Mouse (Mus musculus) heart, embryonic 13.5 days (tissue): ENCODE data around the gene Carmil2. TPM values are rescaled to one million over a fixed set of nuclear protein-coding genes. Genes with fewer than 3 reads are reported as not detected.

Source experiments
- ATAC-seq: fragments of 200-750 bp; cut with Nextera tagmentation; 2 replicates; pipeline ENCODE4 v1.8.0; 2017; ENCODE audit warnings: moderate TSS enrichment; ENCODE audit not compliant: insufficient number of reproducible peaks, low FRiP score, low TSS enrichment; ENCODE audit errors: extremely low read depth
- H3K27ac ChIP-seq: fragments of 300-500 bp; sonication (generic); replicated peaks from 2 replicates; pipeline ENCODE4 v1.5.1; 2015; ENCODE audit warnings: moderate library complexity, mild to moderate bottlenecking, inconsistent platforms
- H3K27me3 ChIP-seq: fragments of 300-500 bp; sonication (generic); replicated peaks from 2 replicates; pipeline ENCODE4 v1.6.1; 2015; ENCODE audit warnings: mild to moderate bottlenecking, inconsistent platforms
- H3K36me3 ChIP-seq: fragments of 300-500 bp; sonication (generic); 2 replicates; pipeline ENCODE4 v1.6.1; 2015; ENCODE audit warnings: mild to moderate bottlenecking, inconsistent platforms
- H3K4me1 ChIP-seq: fragments of 300-500 bp; sonication (generic); 2 replicates; pipeline ENCODE4 v1.6.1; 2015; ENCODE audit warnings: inconsistent platforms
- H3K4me2 ChIP-seq: fragments of 300-500 bp; sonication (generic); 2 replicates; pipeline ENCODE4 v1.6.1; 2015; ENCODE audit warnings: inconsistent platforms, mild to moderate bottlenecking, moderate library complexity
- H3K4me3 ChIP-seq: fragments of 300-500 bp; sonication (generic); 2 replicates; pipeline ENCODE4 v1.5.1; 2015; ENCODE audit warnings: moderate library complexity, mild to moderate bottlenecking, inconsistent platforms
- H3K9ac ChIP-seq: fragments of 300-500 bp; sonication (generic); 2 replicates; pipeline ENCODE4 v1.6.1; 2015; ENCODE audit warnings: inconsistent platforms, mild to moderate bottlenecking, moderate library complexity
- H3K9me3 ChIP-seq: fragments of 300-500 bp; sonication (generic); 2 replicates; pipeline ENCODE4 v1.6.1; 2016; ENCODE audit warnings: inconsistent platforms
- WGBS: fragments of 180-500 bp; shearing (Covaris S2); methylation state at CpG from one replicate; pipeline ENCODE4 v1.1.7; 2015; ENCODE audit warnings: mixed read lengths; 5-methylcytosine and 5-hydroxymethylcytosine counted together
- polyA plus RNA-seq: library from polyadenylated mRNA; unstranded; fragments of >200 nt; fragmentation: Nextera tagmentation; extraction: Ambion mirVana; gene quantifications from 2 replicates; pipeline ENCODE4 v1.2.1, GENCODE M21; 2015

Gene Carmil2
- polyA plus RNA-seq, 1 experiment from 2014 or later: 0.27 TPM

DNA sequence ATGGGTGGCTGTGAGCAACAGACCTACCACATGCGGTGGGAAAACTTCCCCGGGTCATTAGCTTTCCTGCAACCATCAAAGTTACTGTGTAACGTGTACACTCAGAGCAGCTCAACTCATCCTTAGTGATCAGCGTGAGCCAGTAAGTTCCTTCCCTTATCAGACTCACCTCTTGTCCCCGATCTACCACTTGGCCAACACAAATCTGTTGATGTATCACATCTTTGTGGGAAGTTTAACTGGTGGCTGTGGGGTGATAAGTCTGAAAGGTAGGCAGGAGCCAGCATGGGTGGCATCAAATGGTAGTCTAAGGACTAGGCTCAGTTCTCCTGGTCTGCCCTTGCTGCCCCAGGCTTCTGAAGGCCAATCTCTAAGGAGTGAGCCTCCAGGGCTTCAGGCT is 46.1 kb downstream of the Carmil2 start:
- Histone ChIP-seq H3K36me3 (peaks cover 9% of the 10 kb centered on the region), H3K9ac (no peak overlapping the region), H3K27ac (no peak overlapping the region), H3K4me1 (no peaks in the 10 kb centered on the region), H3K9me3 (no peaks in the 10 kb centered on the region), H3K27me3 (no peaks in the 10 kb centered on the region), H3K4me2 (no peak overlapping the region), H3K4me3 (no peak overlapping the region)
- 86% methylated on average over 5 of the region's 5 CpGs for WGBS
- no peak for ATAC-seq

DNA sequence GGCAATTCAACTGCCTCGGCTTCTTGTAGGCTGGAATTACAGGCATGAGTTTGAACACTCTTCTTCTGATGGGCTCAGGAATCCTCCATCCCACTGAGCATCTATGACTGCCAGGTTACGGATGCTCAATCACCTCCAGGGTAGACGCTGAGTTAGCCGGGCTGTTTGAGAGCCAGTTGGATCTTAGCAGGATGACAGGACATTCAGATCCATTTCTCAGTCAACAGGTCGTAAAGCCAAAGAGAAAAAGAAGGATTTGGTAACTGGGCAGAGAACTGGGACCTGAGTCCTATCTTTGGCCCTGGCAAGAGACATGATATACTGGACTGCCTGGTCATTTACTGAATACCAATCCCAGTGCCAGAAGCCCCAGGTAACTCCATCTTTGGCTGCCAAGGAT is 53.1 kb downstream of the Carmil2 start:
- no peaks in the 10 kb centered on the region for H3K9me3 ChIP-seq
- WGBS: 81% methylated on average over 5 of the region's 5 CpGs

DNA sequence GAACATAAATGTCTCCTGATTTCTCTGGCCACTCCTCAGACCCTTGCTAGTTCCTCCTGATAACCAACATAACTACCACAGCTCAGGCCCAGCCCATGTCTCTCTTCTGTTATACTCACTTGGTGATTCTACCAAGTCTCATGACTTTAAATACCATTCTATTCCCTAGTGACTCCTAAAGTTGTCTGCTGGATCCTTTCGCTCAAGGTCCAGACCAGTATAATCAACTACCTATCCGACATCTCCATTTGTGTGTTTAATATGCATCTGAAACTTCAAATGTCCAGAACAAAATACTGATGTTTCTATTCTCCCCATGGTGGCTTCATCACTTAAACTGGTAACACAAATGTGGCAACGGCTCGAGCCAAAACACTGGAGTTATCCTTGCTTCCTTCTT is 57.2 kb downstream of the Carmil2 start:
- peaks cover 16% of the 10 kb centered on the region for H3K4me1 ChIP-seq
- no peak overlapping the region for H3K4me2 ChIP-seq
- H3K9ac ChIP-seq: no peak overlapping the region
- no peak overlapping the region for H3K4me3 ChIP-seq
- 73% methylated on average over 4 of the region's 4 CpGs for WGBS
- no peak overlapping the region for H3K27ac ChIP-seq
- H3K27me3 ChIP-seq: no peaks in the 10 kb centered on the region
- no peak for ATAC-seq
- H3K9me3 ChIP-seq: no peaks in the 10 kb centered on the region
- H3K36me3 ChIP-seq: no peaks in the 10 kb centered on the region; the same call in 1 of the 2 replicates

More for the DNA sequence above, 53.1 kb downstream of the Carmil2 start:
- no peak overlapping the region for H3K9ac ChIP-seq
- no peak overlapping the region for H3K27ac ChIP-seq
- H3K4me1 ChIP-seq: peaks cover 8% of the 10 kb centered on the region
- H3K4me2 ChIP-seq: no peak overlapping the region
- no peak overlapping the region for H3K4me3 ChIP-seq
- H3K27me3 ChIP-seq: no peaks in the 10 kb centered on the region
- 0 out of 2 replicates have a peak, but pooled peaks cover 3% of the 10 kb centered on the region for H3K36me3 ChIP-seq
- ATAC-seq: no peak

Other genes with a start within 250 kb of the Carmil2 start
- gene Tppp3, start 214.7 kb upstream of the Carmil2 start, polyA plus RNA-seq: 12.3 TPM in 2 replicates
- 21.8 and 22.3 TPM in 2 replicates for gene Zdhhc1, start 189.4 kb upstream of the Carmil2 start, polyA plus RNA-seq
- gene Hsd11b2, start 167.5 kb upstream of the Carmil2 start, polyA plus RNA-seq: 1.2 and 1.5 TPM in 2 replicates
- gene Atp6v0d1, start 120.2 kb upstream of the Carmil2 start, polyA plus RNA-seq: 58.1 and 60.9 TPM in 2 replicates
- gene Ripor1, start 81.0 kb upstream of the Carmil2 start, polyA plus RNA-seq: 32.1 and 32.5 TPM in 2 replicates
- 67.1 and 76.2 TPM in 2 replicates for gene Ctcf, start 49.7 kb upstream of the Carmil2 start, polyA plus RNA-seq
- gene Agrp, start 48.9 kb upstream of the Carmil2 start, polyA plus RNA-seq: 0.23 TPM in 1 of 2 replicates, not detected in the other
- 41.6 and 44.0 TPM in 2 replicates for gene Acd, start 14.8 kb downstream of the Carmil2 start, polyA plus RNA-seq
- 11.6 and 11.9 TPM in 2 replicates for gene Pard6a, start 14.9 kb downstream of the Carmil2 start, polyA plus RNA-seq
- gene 4933405L10Rik, start 21.4 kb downstream of the Carmil2 start, polyA plus RNA-seq: not detected in 2 replicates
- 12.5 and 13.3 TPM in 2 replicates for gene Enkd1, start 21.9 kb downstream of the Carmil2 start, polyA plus RNA-seq
- gene Gfod2, start 72.4 kb downstream of the Carmil2 start, polyA plus RNA-seq: 9.6 and 12.1 TPM in 2 replicates
- gene Ranbp10, start 141.1 kb downstream of the Carmil2 start, polyA plus RNA-seq: 9.2 and 9.8 TPM in 2 replicates
- 0.19 TPM in 1 of 2 replicates, not detected in the other for gene Tsnaxip1, start 141.5 kb downstream of the Carmil2 start, polyA plus RNA-seq
- 37.1 and 40.5 TPM in 2 replicates for gene Cenpt, start 167.0 kb downstream of the Carmil2 start, polyA plus RNA-seq
- 44.8 and 47.1 TPM in 2 replicates for gene Thap11, start 168.9 kb downstream of the Carmil2 start, polyA plus RNA-seq
- gene Nutf2, start 174.3 kb downstream of the Carmil2 start, polyA plus RNA-seq: 177 and 212 TPM in 2 replicates
- gene Edc4, start 194.6 kb downstream of the Carmil2 start, polyA plus RNA-seq: 28.9 and 30.6 TPM in 2 replicates
- gene Nrn1l, start 207.3 kb downstream of the Carmil2 start, polyA plus RNA-seq: 0.52 and 0.88 TPM in 2 replicates
- gene Pskh1, start 214.2 kb downstream of the Carmil2 start, polyA plus RNA-seq: 23.6 and 24.6 TPM in 2 replicates
- gene Ctrl, start 247.6 kb downstream of the Carmil2 start, polyA plus RNA-seq: 0.74 and 1.1 TPM in 2 replicates